In the genomic region with DNA sequence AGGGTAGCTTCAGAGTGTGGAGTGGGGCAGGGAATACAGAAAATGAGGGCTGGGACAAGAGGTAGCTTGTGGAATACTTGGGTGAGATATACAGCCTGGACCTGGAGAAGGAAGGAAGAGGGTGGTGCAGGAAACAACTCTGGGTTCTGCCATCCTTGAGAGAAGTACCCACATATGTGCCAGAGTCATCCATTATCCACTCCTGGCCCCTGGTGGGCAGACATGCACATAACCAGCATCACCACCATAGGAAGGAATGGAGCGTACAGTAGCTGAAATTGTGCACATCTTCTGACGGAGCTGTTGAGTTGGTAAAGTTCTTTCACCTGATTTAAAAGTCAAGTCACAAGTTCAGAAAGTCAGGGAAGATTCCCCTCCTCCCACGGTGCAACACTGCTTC, we compare ENCODE assay signal across 8 mouse cellular contexts.
DNase-seq lines count a peak whose midpoint lies in the region; ATAC-seq lines count a peak whose summit lies in the region.

No protein-coding gene starts in this region.

- 81% methylated on average over 3 of the region's 3 CpGs for WGBS in hindbrain, embryonic 14.5 days
- 84% methylated on average over 3 of the region's 3 CpGs for WGBS in hindbrain, embryonic 10.5 days
- WGBS in forebrain, embryonic 12.5 days, result 83% methylated on average over 3 of the region's 3 CpGs

- no peak overlapping the region for H3K9ac ChIP-seq in hindbrain, embryonic 14.5 days
- no peak overlapping the region for H3K9ac ChIP-seq in forebrain, embryonic 12.5 days

- H3K36me3 ChIP-seq in hindbrain, embryonic 14.5 days (replicated peaks; ENCODE audit: control insufficient read depth, insufficient read depth), result no peaks in the 10 kb centered on the region
- H3K36me3 ChIP-seq in hindbrain, embryonic 10.5 days, result no peaks in the 10 kb centered on the region
- H3K36me3 ChIP-seq in forebrain, embryonic 12.5 days (replicated peaks), result no peaks in the 10 kb centered on the region

- peak; percentile 69 for DNase-seq in hindbrain, embryonic 14.5 days (ENCODE audit: low spot score)
- DNase-seq in hindbrain, embryonic 10.5 days (ENCODE audit: low spot score), result no peak
- peak; percentile 83 for DNase-seq in brain, adult 2 months (ENCODE audit: low read depth, low spot score)
- peak; percentile 48 for DNase-seq in layer of hippocampus, adult 9-11 months
- peak; percentile 78 to 80 for DNase-seq in right cerebral cortex, postnatal 10 days (ENCODE audit: low spot score in 2 of 2)
- no peak for DNase-seq in thymus, postnatal 10 days (ENCODE audit: low spot score in 2 of 2)
- DNase-seq in thymus, postnatal 14 days, result no peak

- no peaks in the 10 kb centered on the region for H3K9me3 ChIP-seq in hindbrain, embryonic 14.5 days (ENCODE audit: control insufficient read depth, low read length)
- no peaks in the 10 kb centered on the region for H3K9me3 ChIP-seq in hindbrain, embryonic 10.5 days
- H3K9me3 ChIP-seq in forebrain, embryonic 12.5 days, result no peaks in the 10 kb centered on the region

- H3K27me3 ChIP-seq in hindbrain, embryonic 14.5 days (ENCODE audit: control insufficient read depth, insufficient read depth, low read length), result no peaks in the 10 kb centered on the region
- no peaks in the 10 kb centered on the region for H3K27me3 ChIP-seq in hindbrain, embryonic 10.5 days (ENCODE audit: insufficient read depth, poor library complexity, severe bottlenecking)
- H3K27me3 ChIP-seq in forebrain, embryonic 12.5 days, result no peaks in the 10 kb centered on the region; the same call in 1 of the 2 replicates

- no peak overlapping the region for H3K27ac ChIP-seq in hindbrain, embryonic 14.5 days
- H3K27ac ChIP-seq in hindbrain, embryonic 10.5 days, result no peak overlapping the region
- H3K27ac ChIP-seq in forebrain, embryonic 12.5 days, result no peak overlapping the region

- H3K4me1 ChIP-seq in hindbrain, embryonic 14.5 days (replicated peaks; ENCODE audit: control insufficient read depth, insufficient read depth, low read length), result no peaks in the 10 kb centered on the region
- 0 out of 2 replicates have a peak, but pooled peaks cover 2% of the 10 kb centered on the region for H3K4me1 ChIP-seq in hindbrain, embryonic 10.5 days (replicated peaks)
- no peaks in the 10 kb centered on the region for H3K4me1 ChIP-seq in forebrain, embryonic 12.5 days

- no peak for ATAC-seq in hindbrain, embryonic 14.5 days (ENCODE audit: low FRiP score)
- ATAC-seq in forebrain, embryonic 12.5 days (ENCODE audit: low FRiP score), result 0 out of 2 replicates have a peak, but pooled peaks have one; percentile 33

- no peak overlapping the region for H3K4me3 ChIP-seq in hindbrain, embryonic 14.5 days (replicated peaks; ENCODE audit: low read length)
- no peak overlapping the region for H3K4me3 ChIP-seq in hindbrain, embryonic 10.5 days
- H3K4me3 ChIP-seq in forebrain, embryonic 12.5 days (replicated peaks), result no peak overlapping the region

- H3K4me2 ChIP-seq in hindbrain, embryonic 14.5 days (replicated peaks), result no peak overlapping the region
- no peak overlapping the region for H3K4me2 ChIP-seq in forebrain, embryonic 12.5 days

Comparison
In these comparisons a context has a peak if more than half of its experiments do, and no peak if none do; other contexts are left out.
1. DNase-seq: peak in hindbrain, embryonic 14.5 days (single experiment), brain, adult 2 months (single experiment), layer of hippocampus, adult 9-11 months (single experiment) and right cerebral cortex, postnatal 10 days (2 of 2); none in hindbrain, embryonic 10.5 days (single experiment), thymus, postnatal 10 days (0 of 2) and thymus, postnatal 14 days (single experiment).